Mouse (Mus musculus): Measurements from ENCODE around the gene Kptn.

Gene Kptn

GRCm38 (mm10) chr7:16161302-16161701 is 41.6 kb downstream of the Kptn start:
- in situ Hi-C loops (cut with MboI) = no loop called here

GRCm38 (mm10) chr7:16162036-16162435 is 42.3 kb downstream of the Kptn start:
- in situ Hi-C loops (cut with MboI) = no loop called here

- in situ Hi-C loops (cut with MboI) = no loop called here
These were observed 52.5 kb downstream of the Kptn start for GRCm38 (mm10) chr7:16172141-16172581.

- in situ Hi-C loops (cut with MboI) = no loop called here
These were observed 53.0 kb downstream of the Kptn start for GRCm38 (mm10) chr7:16172586-16173140.

GRCm38 (mm10) chr7:16173146-16173545 is 53.5 kb downstream of the Kptn start:
- in situ Hi-C loops (cut with MboI) = no loop called here

GRCm38 (mm10) chr7:16174597-16175541 is 55.2 kb downstream of the Kptn start, which contains the start of gene Meis3:
Gene Meis3 (plus strand): TSS chr7:16175090.
- in situ Hi-C loops (cut with MboI) = no loop called here

- in situ Hi-C loops (cut with MboI) = no loop called here
These were observed 55.8 kb downstream of the Kptn start for GRCm38 (mm10) chr7:16175542-16175931.
